Mouse (Mus musculus) hindbrain, embryonic 13.5 days (tissue): ENCODE measurements at regions not wholly inside any gene's neighbourhood (a gene's known extent, or its start where the extent isn't known, plus 50 kb on each side); places are given as distances from the start of the nearest gene placed in this dataset.
A peak's percentile ranks its signal among the peaks of the same experiment; 100 is the strongest.

Experiments
- ATAC-seq: fragments of 200-750 bp; cut with Nextera tagmentation; 2 replicates; pipeline ENCODE4 v1.8.0; 2017; ENCODE audit warnings: moderate TSS enrichment; ENCODE audit not compliant: low FRiP score
- H3K27ac ChIP-seq: fragments of 300-500 bp; sonication (generic); 2 replicates; pipeline ENCODE4 v1.5.1; 2015; ENCODE audit warnings: inconsistent platforms, mild to moderate bottlenecking, moderate library complexity
- H3K27me3 ChIP-seq: fragments of 300-500 bp; sonication (generic); 2 replicates; pipeline ENCODE4 v1.6.1; 2015; ENCODE audit warnings: mild to moderate bottlenecking, inconsistent platforms
- H3K36me3 ChIP-seq: fragments of 300-500 bp; sonication (generic); 2 replicates; pipeline ENCODE4 v1.6.1; 2015; ENCODE audit warnings: mild to moderate bottlenecking, inconsistent platforms
- H3K4me1 ChIP-seq: fragments of 300-500 bp; sonication (generic); replicated peaks from 2 replicates; pipeline ENCODE4 v1.6.1; 2015; ENCODE audit warnings: inconsistent platforms
- H3K4me2 ChIP-seq: fragments of 300-500 bp; sonication (generic); 2 replicates; pipeline ENCODE4 v1.6.1; 2015; ENCODE audit warnings: inconsistent platforms, mild to moderate bottlenecking, moderate library complexity
- H3K4me3 ChIP-seq: fragments of 300-500 bp; sonication (generic); 2 replicates; pipeline ENCODE4 v1.5.1; 2015; ENCODE audit warnings: mild to moderate bottlenecking, inconsistent platforms
- H3K9ac ChIP-seq: fragments of 300-500 bp; sonication (generic); 2 replicates; pipeline ENCODE4 v1.6.1; 2015; ENCODE audit warnings: mild to moderate bottlenecking, inconsistent platforms
- H3K9me3 ChIP-seq: fragments of 300-500 bp; sonication (generic); 2 replicates; pipeline ENCODE4 v1.6.1; 2016; ENCODE audit warnings: inconsistent platforms
- WGBS: fragments of 180-500 bp; shearing (Covaris S2); methylation state at CpG from one replicate; pipeline ENCODE4 v1.1.7; 2015; 5-methylcytosine and 5-hydroxymethylcytosine counted together

DNA sequence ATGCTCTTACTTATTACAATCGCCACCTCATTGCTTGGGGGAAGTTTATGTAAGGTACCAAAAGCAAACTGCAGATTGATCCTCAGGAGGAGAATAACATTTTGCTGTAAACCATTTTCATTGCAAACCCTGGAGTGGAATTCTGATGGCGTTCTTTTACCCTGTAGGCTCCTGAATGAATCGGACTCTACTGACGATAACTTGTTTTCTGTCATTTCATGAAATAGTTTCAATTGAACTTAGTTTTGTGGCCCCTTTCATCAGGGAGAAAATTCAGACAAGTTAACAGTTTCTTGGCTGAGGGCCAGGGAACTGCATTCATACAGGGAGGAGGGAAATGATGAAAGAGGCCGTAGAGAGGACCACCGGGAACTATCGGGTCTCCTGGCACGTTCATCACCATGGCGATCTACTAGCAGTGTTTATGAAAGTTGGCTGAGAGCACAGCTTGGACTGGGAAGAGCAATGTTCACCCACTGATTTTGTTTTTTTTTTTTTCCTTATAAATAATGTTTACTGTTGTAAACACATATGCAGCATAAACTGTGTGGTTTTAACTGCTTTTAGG is 266.7 kb downstream of the Stim2 start:
- WGBS, result 27% methylated on average over 9 of the region's 9 CpGs
- H3K4me3 ChIP-seq, result no peak overlapping the region
- H3K9ac ChIP-seq, result no peak overlapping the region
- 0 out of 2 replicates have a peak overlapping the region, but pooled peaks have one; percentile 10 for H3K4me2 ChIP-seq
- H3K27me3 ChIP-seq, result no peaks in the 10 kb centered on the region
- peak; percentile 73; the same call in 1 of the 2 replicates for ATAC-seq
- H3K4me1 ChIP-seq, result peaks cover 8% of the 10 kb centered on the region
- H3K27ac ChIP-seq, result no peak overlapping the region
- H3K36me3 ChIP-seq, result no peaks in the 10 kb centered on the region
- no peaks in the 10 kb centered on the region for H3K9me3 ChIP-seq

- ATAC-seq, result no peak
These were observed 269.7 kb downstream of the Stim2 start for GRCm38 (mm10) chr5:54267905-54268590.

GRCm38 (mm10) chr5:54279357-54279756 is 281.1 kb downstream of the Stim2 start:
- Histone ChIP-seq H3K4me2 (no peak overlapping the region), H3K27ac (no peak overlapping the region), H3K36me3 (no peaks in the 10 kb centered on the region), H3K4me3 (no peak overlapping the region), H3K9me3 (no peaks in the 10 kb centered on the region), H3K27me3 (no peaks in the 10 kb centered on the region), H3K9ac (no peak overlapping the region), H3K4me1 (peaks cover 4% of the 10 kb centered on the region; the same call in 1 of the 2 replicates)
- 56% methylated on average over 8 of the region's 8 CpGs for WGBS
- ATAC-seq, result no peak

More at GRCm38 (mm10) chr5:54267905-54268590, 269.7 kb downstream of the Stim2 start:
- H3K9me3 ChIP-seq, result no peaks in the 10 kb centered on the region
- peaks cover 8% of the 10 kb centered on the region for H3K4me1 ChIP-seq
- H3K4me2 ChIP-seq, result no peak overlapping the region
- no peak overlapping the region for H3K27ac ChIP-seq
- H3K9ac ChIP-seq, result no peak overlapping the region
- 62% methylated on average over 10 of the region's 10 CpGs for WGBS
- no peak overlapping the region for H3K4me3 ChIP-seq
- H3K27me3 ChIP-seq, result no peaks in the 10 kb centered on the region
- no peaks in the 10 kb centered on the region for H3K36me3 ChIP-seq

DNA sequence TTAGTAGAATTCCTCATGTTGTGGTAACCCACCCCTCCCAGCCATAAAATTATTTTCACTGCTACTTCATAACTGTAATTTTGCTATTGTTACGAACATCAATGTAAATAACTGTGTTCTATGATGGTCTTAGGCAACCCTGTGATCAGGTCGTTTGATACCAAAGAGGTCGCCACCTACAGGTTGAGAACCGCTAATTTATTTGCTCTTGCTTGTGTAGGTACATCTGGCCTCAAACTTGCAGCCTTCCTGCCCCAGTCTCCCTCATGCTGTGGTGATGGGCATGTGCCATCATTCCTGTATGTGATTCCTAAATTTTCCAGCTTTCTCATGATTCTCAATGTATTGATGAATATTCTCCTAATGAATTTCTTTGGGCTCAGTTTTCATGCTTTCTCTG is 282.4 kb downstream of the Stim2 start:
- Histone ChIP-seq H3K27me3 (no peaks in the 10 kb centered on the region), H3K9ac (no peak overlapping the region), H3K4me2 (no peak overlapping the region), H3K4me1 (peaks cover 4% of the 10 kb centered on the region; the same call in 1 of the 2 replicates), H3K4me3 (no peak overlapping the region), H3K9me3 (no peaks in the 10 kb centered on the region), H3K27ac (no peak overlapping the region), H3K36me3 (no peaks in the 10 kb centered on the region)
- ATAC-seq, result no peak
- 46% methylated on average over 4 of the region's 4 CpGs for WGBS

DNA sequence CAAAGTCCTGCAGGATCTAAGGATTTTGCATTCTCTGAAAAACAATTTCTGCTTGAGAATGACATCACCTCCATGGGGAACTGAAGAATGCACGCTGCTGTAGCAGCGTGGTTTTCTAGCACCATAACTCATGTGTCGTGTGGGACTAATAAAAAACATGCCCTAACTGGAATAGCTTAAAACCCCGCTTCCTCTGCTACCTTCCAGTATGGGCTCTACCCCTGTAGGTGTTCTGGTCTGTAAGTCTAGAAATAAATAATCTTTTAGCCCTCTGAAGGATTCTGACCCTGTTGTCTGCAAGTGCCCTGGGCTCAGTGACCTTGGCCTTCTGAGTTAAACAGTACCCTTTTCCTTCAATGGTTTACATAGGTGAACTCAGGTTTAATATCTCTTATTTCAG is 282.8 kb downstream of the Stim2 start:
- no peak for ATAC-seq
- H3K4me3 ChIP-seq, result no peak overlapping the region
- H3K4me2 ChIP-seq, result no peak overlapping the region
- H3K4me1 ChIP-seq, result peaks cover 4% of the 10 kb centered on the region; the same call in 1 of the 2 replicates
- no peaks in the 10 kb centered on the region for H3K27me3 ChIP-seq
- no peak overlapping the region for H3K27ac ChIP-seq
- WGBS, result 61% methylated on average over 4 of the region's 4 CpGs
- no peaks in the 10 kb centered on the region for H3K36me3 ChIP-seq
- H3K9ac ChIP-seq, result no peak overlapping the region
- H3K9me3 ChIP-seq, result no peaks in the 10 kb centered on the region

DNA sequence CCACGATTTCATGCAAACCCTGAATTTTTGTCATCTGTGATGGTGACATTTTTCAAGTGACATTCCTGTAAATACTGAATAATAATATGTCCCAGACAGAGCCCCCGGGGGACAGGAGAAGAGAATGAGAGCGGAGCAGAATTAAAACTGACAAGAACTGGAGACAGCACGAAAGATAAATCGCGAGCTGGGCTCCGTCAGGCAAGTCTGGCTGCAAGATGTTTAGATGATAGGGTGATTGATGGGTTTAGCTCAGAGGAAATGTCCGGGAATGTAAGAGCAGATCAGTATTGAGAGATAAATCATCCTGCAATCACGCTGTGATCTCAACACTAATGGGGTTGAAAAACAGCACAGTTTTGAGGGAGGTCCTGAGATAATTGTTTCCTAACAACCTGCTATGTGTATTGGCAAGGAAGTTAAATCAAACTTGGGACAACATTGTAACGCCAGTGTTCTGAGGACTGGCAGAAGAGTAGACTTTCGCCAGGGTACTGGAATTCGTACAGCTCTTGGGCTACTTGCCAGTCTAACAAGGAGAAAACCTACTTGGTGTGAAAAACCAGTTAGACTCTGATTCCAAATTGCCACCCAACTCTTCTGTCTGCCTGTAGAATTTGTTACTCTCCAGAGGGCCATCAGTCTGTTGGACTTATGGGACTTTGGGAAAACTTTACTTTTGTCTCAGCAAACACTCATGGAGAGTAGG is 292.2 kb downstream of the Stim2 start:
- 56% methylated on average over 12 of the region's 12 CpGs for WGBS
- no peaks in the 10 kb centered on the region for H3K36me3 ChIP-seq
- no peak overlapping the region for H3K9ac ChIP-seq
- no peaks in the 10 kb centered on the region for H3K9me3 ChIP-seq
- no peak overlapping the region for H3K27ac ChIP-seq
- H3K4me3 ChIP-seq, result no peak overlapping the region
- ATAC-seq, result peak; percentile 54; the same call in 1 of the 2 replicates
- H3K4me1 ChIP-seq, result peaks cover 7% of the 10 kb centered on the region
- H3K4me2 ChIP-seq, result no peak overlapping the region
- H3K27me3 ChIP-seq, result no peaks in the 10 kb centered on the region

GRCm38 (mm10) chr5:54291940-54292339 is 293.6 kb downstream of the Stim2 start:
- H3K4me2 ChIP-seq, result no peak overlapping the region
- 59% methylated on average over 5 of the region's 5 CpGs for WGBS
- no peak overlapping the region for H3K4me3 ChIP-seq
- no peaks in the 10 kb centered on the region for H3K27me3 ChIP-seq
- H3K4me1 ChIP-seq, result peaks cover 7% of the 10 kb centered on the region
- H3K27ac ChIP-seq, result no peak overlapping the region
- no peak overlapping the region for H3K9ac ChIP-seq
- ATAC-seq, result no peak
- H3K9me3 ChIP-seq, result no peaks in the 10 kb centered on the region
- H3K36me3 ChIP-seq, result no peaks in the 10 kb centered on the region

DNA sequence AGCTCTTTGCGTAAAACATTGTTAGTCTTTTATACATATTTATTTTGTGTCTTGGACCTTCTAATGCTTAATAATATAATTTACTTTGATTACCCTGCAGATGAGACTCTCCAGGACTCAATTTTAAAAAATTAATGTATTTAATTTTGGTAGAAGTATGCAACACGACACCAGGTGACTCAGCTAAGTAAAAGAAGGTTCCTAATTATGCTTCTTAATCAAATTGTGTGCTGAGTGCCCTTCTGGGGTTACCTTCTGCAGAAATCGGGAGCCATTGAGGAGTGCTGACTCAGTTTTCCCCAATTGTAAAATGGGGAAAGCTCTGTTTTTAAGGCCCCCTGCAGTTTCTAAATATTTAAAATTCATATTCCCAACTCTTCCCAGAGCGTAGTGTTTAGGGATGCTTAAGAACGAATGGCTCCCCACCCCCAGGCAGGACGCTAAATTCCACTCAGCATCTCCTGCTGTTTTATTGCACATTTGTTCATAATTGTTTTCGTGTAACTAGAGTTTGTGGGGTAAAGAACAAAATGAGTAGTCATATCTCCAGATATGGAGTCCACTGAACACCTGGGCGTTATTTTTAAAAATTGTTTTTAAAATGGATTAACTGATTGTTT is 315.5 kb downstream of the Stim2 start:
- no peak for ATAC-seq
- no peak overlapping the region for H3K4me2 ChIP-seq
- no peaks in the 10 kb centered on the region for H3K9me3 ChIP-seq
- H3K27me3 ChIP-seq, result no peaks in the 10 kb centered on the region
- no peak overlapping the region for H3K9ac ChIP-seq
- 73% methylated on average over 8 of the region's 8 CpGs for WGBS
- no peak overlapping the region for H3K4me3 ChIP-seq
- H3K27ac ChIP-seq, result no peak overlapping the region
- no peaks in the 10 kb centered on the region for H3K4me1 ChIP-seq
- H3K36me3 ChIP-seq, result no peaks in the 10 kb centered on the region

- no peak overlapping the region for H3K9ac ChIP-seq
- no peaks in the 10 kb centered on the region for H3K27me3 ChIP-seq
- no peak overlapping the region for H3K27ac ChIP-seq
- 75% methylated on average over 2 of the region's 2 CpGs for WGBS
- no peaks in the 10 kb centered on the region for H3K4me1 ChIP-seq
- ATAC-seq, result no peak
- H3K4me3 ChIP-seq, result no peak overlapping the region
- H3K9me3 ChIP-seq, result no peaks in the 10 kb centered on the region
- H3K4me2 ChIP-seq, result no peak overlapping the region
- H3K36me3 ChIP-seq, result no peaks in the 10 kb centered on the region
These were observed 332.1 kb downstream of the Stim2 start for GRCm38 (mm10) chr5:54330415-54330814.

DNA sequence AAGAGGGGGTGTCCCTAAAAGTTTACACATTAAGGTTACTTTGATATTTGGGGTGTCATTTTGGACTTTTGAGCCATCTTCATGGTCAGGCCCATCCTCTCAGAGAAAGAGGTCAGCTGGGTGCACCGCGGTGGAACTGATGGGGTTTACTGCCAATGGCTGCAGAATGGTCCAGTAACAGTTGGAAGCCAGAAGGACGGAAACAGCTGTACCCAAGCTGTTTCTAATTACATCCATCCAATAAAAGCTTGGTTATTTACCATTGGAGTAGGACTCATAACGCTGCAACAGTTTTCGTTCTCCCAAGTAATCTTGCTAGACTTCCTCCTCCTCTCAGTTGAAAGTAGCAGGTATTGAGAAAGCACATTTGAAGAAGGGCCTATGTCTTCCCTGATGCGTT is 344.7 kb downstream of the Stim2 start:
- no peak overlapping the region for H3K27ac ChIP-seq
- no peaks in the 10 kb centered on the region for H3K9me3 ChIP-seq
- H3K27me3 ChIP-seq, result no peaks in the 10 kb centered on the region
- ATAC-seq, result no peak
- no peak overlapping the region for H3K4me3 ChIP-seq
- WGBS, result 75% methylated on average over 6 of the region's 6 CpGs
- H3K9ac ChIP-seq, result no peak overlapping the region
- no peaks in the 10 kb centered on the region for H3K4me1 ChIP-seq
- no peaks in the 10 kb centered on the region for H3K36me3 ChIP-seq
- no peak overlapping the region for H3K4me2 ChIP-seq

GRCm38 (mm10) chr5:54343432-54343831 is 345.1 kb downstream of the Stim2 start:
- no peaks in the 10 kb centered on the region for H3K36me3 ChIP-seq

DNA sequence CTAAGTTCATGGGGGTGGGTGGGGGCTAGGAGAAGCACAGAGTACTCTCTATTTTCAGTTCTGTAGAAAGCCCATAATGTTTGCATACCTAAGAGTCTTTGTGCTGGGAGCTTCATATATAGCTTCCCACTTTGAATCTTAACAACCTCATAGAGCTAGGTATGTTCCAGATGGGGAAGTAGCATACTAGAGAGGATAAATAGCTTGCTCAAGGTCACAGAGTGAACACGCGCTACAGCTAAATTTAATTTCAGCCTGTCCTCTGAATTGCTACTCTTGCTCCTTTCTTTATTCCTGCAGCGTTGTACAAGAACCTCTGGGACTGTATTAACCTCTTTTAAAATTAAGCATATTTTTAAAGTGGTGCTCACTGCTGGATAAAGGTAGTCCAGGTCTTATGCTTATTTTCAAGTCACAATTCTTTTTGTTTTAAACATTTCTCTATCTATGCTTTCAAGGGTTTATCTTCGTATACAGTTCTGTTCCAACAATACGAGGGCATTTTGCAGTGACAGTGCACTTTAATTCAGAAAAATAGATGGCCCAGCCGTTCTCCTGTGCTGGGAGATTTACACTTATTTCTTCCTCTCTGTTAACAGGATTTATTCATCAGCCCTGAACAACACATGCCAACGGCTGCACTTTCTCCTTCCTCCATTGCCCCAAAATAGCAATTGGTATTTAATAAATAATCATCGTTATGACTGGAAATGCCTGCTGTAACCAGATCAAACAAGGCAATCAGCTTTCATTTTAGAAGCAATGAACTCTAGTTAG is 350.7 kb downstream of the Stim2 start:
- H3K4me2 ChIP-seq, result no peak overlapping the region
- no peaks in the 10 kb centered on the region for H3K9me3 ChIP-seq
- H3K9ac ChIP-seq, result no peak overlapping the region
- H3K36me3 ChIP-seq, result no peaks in the 10 kb centered on the region
- no peaks in the 10 kb centered on the region for H3K27me3 ChIP-seq
- H3K4me3 ChIP-seq, result no peak overlapping the region
- H3K27ac ChIP-seq, result peak overlapping the region; percentile 66
- H3K4me1 ChIP-seq, result 0 out of 2 replicates have a peak, but pooled peaks cover 8% of the 10 kb centered on the region
- WGBS, result 68% methylated on average over 8 of the region's 8 CpGs
- 0 out of 2 replicates have a peak, but pooled peaks have one; percentile 49 for ATAC-seq

More at GRCm38 (mm10) chr5:54343432-54343831, 345.1 kb downstream of the Stim2 start:
- no peak overlapping the region for H3K27ac ChIP-seq
- no peak for ATAC-seq
- no peaks in the 10 kb centered on the region for H3K9me3 ChIP-seq
- no peaks in the 10 kb centered on the region for H3K4me1 ChIP-seq
- H3K27me3 ChIP-seq, result no peaks in the 10 kb centered on the region
- no peak overlapping the region for H3K9ac ChIP-seq
- H3K4me2 ChIP-seq, result no peak overlapping the region
- 87% methylated on average over 3 of the region's 3 CpGs for WGBS
- H3K4me3 ChIP-seq, result no peak overlapping the region
